Mouse (Mus musculus) forebrain, embryonic 16.5 days (tissue): ENCODE measurements around the gene Fam57a. TPM values are rescaled to one million over a fixed set of nuclear protein-coding genes. Genes with fewer than 3 reads are reported as not detected.

Experiments
- ATAC-seq: fragments of 200-750 bp; cut with Nextera tagmentation; 2 replicates; pipeline ENCODE4 v1.8.0; 2017; ENCODE audit warnings: mild to moderate bottlenecking, moderate library complexity
- H3K27ac ChIP-seq: fragments of 300-500 bp; sonication (generic); 2 replicates; pipeline ENCODE4 v1.5.1; 2014; ENCODE audit warnings: low read length, control low read depth
- H3K27me3 ChIP-seq: fragments of 300-500 bp; sonication (generic); replicated peaks from 2 replicates; pipeline ENCODE4 v1.6.1; 2014; ENCODE audit warnings: low read length; ENCODE audit not compliant: control insufficient read depth, insufficient read depth
- H3K36me3 ChIP-seq: fragments of 300-500 bp; sonication (generic); 2 replicates; pipeline ENCODE4 v1.6.1; 2014; ENCODE audit not compliant: control insufficient read depth, insufficient read depth
- H3K4me1 ChIP-seq: fragments of 300-500 bp; sonication (generic); replicated peaks from 2 replicates; pipeline ENCODE4 v1.6.1; 2014; ENCODE audit warnings: low read length; ENCODE audit not compliant: control insufficient read depth, insufficient read depth
- H3K4me2 ChIP-seq: fragments of 300-500 bp; sonication (generic); 2 replicates; pipeline ENCODE4 v1.6.1; 2014; ENCODE audit warnings: mild to moderate bottlenecking, low read length, control low read depth
- H3K4me3 ChIP-seq: fragments of 300-500 bp; sonication (generic); replicated peaks from 2 replicates; pipeline ENCODE4 v1.5.1; 2014; ENCODE audit warnings: mild to moderate bottlenecking, low read length, control low read depth
- H3K9ac ChIP-seq: fragments of 300-500 bp; sonication (generic); replicated peaks from 2 replicates; pipeline ENCODE4 v1.6.1; 2014; ENCODE audit warnings: low read depth, low read length, control low read depth
- H3K9me3 ChIP-seq: fragments of 300-500 bp; sonication (generic); 2 replicates; pipeline ENCODE4 v1.6.1; 2016; ENCODE audit warnings: low read length; ENCODE audit not compliant: control insufficient read depth
- WGBS: fragments of 180-500 bp; shearing (Covaris S2); extraction: QIAGEN DNeasy Blood & Tissue Kit; methylation state at CpG from one replicate; pipeline ENCODE4 v1.1.7; 2014; 5-methylcytosine and 5-hydroxymethylcytosine counted together
- polyA plus RNA-seq: library from polyadenylated mRNA; unstranded; fragments of >200 nt; fragmentation: Nextera tagmentation; extraction: Ambion mirVana; gene quantifications from 2 replicates; pipeline ENCODE4 v1.2.1, GENCODE M21; 2015

Gene Fam57a
- polyA plus RNA-seq, 1 experiment from 2014 or later = 22.3 TPM

DNA sequence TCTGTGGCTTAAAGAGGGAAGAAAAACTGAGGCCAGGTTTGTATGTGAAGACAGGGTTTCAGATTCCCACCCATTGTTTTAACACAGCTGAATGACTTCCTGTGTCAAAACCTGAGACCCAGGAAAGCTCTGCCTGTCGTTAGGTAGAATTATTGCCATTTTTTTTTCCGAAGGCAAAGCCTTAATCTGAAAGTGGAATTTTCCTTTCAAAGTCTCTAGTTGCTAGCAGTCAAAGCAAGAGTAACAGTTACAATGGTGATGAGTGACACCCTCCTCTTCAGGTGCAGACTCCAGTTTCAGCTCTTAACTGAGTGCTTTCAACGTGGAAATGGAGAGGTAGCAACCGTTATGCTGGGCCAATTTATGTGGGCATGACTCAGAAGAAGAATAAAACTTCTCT, 28.5 kb upstream of the Fam57a start:
- Histone ChIP-seq H3K27me3 (no peaks in the 10 kb centered on the region), H3K9me3 (no peaks in the 10 kb centered on the region), H3K4me3 (no peak overlapping the region), H3K27ac (no peak overlapping the region), H3K36me3 (peaks cover 2% of the 10 kb centered on the region; the same call in 1 of the 2 replicates), H3K4me2 (no peak overlapping the region), H3K4me1 (peaks cover 11% of the 10 kb centered on the region), H3K9ac (no peak overlapping the region)
- 51% methylated on average over 4 of the region's 4 CpGs for WGBS
- no peak for ATAC-seq

DNA sequence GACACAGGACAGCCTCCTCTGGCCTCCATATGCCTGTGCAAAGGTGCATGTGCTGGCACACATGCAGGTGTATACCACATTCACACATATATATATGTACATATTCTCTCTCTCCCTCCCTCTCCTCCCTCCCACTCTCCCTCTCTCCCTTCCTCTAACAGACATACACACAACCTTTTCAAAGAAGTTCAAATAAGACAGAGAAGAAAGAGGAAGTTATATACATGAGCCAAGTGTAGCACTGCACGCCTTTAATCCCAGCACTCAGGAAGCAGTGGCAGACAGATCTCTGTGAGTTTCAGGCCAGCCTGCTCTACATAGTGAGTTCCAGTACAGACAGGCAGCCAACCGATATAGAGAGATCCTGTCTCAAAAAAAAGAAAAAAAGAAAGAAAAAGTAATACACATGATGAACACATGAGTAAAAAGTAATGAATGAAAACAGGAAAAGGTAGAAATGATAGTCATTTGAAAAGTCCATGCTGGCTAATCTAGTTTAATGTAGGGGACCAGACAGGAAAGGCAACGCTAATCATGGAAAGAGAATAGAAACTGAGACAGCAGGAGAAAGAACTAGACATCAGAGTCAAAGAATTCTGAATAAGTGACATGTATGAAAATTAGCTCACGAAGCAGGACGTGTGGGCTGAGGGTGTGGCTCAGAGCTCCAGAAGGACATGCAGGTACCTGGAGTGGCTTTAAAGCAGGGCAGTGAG, 26.1 kb upstream of the Fam57a start:
- no peak overlapping the region for H3K4me3 ChIP-seq
- H3K9ac ChIP-seq = no peak overlapping the region
- peaks cover 2% of the 10 kb centered on the region; the same call in 1 of the 2 replicates for H3K36me3 ChIP-seq
- H3K4me1 ChIP-seq = peaks cover 6% of the 10 kb centered on the region
- H3K4me2 ChIP-seq = no peak overlapping the region
- H3K27ac ChIP-seq = no peak overlapping the region
- H3K27me3 ChIP-seq = no peaks in the 10 kb centered on the region
- H3K9me3 ChIP-seq = no peaks in the 10 kb centered on the region
- no peak for ATAC-seq
- 96% methylated on average over 5 of the region's 5 CpGs for WGBS

DNA sequence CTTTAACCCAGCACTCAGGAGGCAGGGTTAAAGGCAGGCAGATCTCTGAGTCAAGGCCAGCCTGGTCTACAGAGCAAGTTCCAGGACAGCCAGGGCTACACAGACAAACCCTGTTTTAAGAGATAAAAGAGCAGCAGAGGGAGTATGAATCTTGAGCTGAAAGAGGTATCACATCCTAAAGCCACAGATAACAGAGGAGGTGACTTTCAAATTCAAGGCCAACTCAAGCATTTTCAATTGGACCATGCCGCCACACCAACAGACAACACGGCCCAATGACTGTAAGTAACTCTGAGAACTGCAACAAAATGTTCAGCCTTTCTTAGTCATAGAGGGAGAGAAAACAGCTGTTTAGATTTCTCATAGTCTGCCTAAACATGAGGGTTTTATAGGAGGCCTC, 25.3 kb upstream of the Fam57a start:
- Histone ChIP-seq H3K9ac (no peak overlapping the region), H3K4me3 (no peak overlapping the region), H3K4me1 (no peaks in the 10 kb centered on the region), H3K36me3 (peaks cover 2% of the 10 kb centered on the region; the same call in 1 of the 2 replicates), H3K27ac (no peak overlapping the region), H3K9me3 (no peaks in the 10 kb centered on the region), H3K27me3 (no peaks in the 10 kb centered on the region), H3K4me2 (no peak overlapping the region)
- ATAC-seq = no peak
- WGBS = 93% methylated on average over 2 of the region's 2 CpGs

DNA sequence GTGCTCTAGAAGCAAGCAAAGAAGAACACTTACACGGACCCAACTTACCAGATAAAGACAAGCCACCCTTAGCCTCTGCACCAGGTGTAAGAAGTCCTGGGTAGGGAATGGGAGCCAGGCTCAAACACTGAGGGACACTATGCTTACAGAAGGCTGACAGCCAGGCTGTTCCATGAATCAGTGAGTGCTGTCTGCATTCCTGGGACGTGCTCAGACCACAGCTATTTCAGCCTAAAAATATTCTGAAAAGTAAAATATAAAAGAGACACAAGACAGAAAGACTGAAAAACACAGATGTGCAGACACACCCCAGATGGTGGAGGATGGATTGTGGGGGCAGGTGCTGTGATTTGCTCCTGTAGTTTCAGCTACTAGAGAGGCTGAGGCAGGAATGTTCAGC, 24.6 kb upstream of the Fam57a start:
- H3K4me2 ChIP-seq = no peak overlapping the region
- no peak overlapping the region for H3K27ac ChIP-seq
- peaks cover 2% of the 10 kb centered on the region; the same call in 1 of the 2 replicates for H3K36me3 ChIP-seq
- H3K4me1 ChIP-seq = no peaks in the 10 kb centered on the region
- H3K27me3 ChIP-seq = no peaks in the 10 kb centered on the region
- WGBS = 93% methylated on average over 2 of the region's 2 CpGs
- no peaks in the 10 kb centered on the region for H3K9me3 ChIP-seq
- no peak for ATAC-seq
- H3K9ac ChIP-seq = no peak overlapping the region
- no peak overlapping the region for H3K4me3 ChIP-seq

DNA sequence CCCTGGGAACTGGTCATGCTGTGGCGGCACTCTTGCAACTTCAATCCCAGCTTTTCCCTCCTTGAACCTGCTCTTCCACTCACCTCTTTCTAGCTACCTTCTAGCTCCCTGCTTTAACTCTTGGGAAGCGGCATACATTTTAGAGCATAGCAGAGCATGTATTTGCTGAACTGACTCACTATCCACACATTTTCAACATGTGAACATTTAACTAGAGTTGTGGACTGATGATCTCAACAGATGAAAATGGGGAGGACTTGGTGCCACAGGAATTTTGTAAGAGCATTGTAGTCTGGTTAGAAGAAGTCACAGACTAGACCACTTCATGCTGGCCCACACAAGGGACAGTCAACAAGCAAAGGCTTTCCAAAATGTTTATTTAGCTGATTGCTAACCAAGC, 21.1 kb upstream of the Fam57a start:
- no peak overlapping the region for H3K4me2 ChIP-seq
- no peak for ATAC-seq
- H3K4me3 ChIP-seq = no peak overlapping the region
- no peak overlapping the region for H3K9ac ChIP-seq
- peaks cover 12% of the 10 kb centered on the region for H3K36me3 ChIP-seq
- no peaks in the 10 kb centered on the region for H3K4me1 ChIP-seq
- no peak overlapping the region for H3K27ac ChIP-seq
- 96% methylated on average over 2 of the region's 2 CpGs for WGBS
- H3K9me3 ChIP-seq = no peaks in the 10 kb centered on the region
- no peaks in the 10 kb centered on the region for H3K27me3 ChIP-seq

DNA sequence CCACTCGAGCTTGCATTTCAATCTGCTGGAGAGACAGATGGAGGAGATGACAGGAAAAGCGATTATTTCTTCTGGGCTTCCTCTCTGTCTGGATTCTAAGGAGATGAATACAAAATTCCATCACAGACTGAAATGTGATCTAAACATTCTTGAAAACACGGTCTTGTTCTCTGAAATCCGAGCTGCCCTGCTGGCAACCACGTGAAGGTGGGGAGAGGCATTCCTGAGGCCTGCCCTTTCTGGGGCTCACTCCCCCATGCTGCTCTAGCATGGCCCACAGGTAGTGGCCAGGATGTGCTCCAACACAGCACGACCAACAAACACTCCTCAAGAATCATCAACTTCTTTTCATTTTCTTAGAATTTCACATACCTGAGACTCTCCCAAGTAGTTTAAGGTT, 19.2 kb upstream of the Fam57a start:
- no peak overlapping the region for H3K4me3 ChIP-seq
- ATAC-seq = no peak
- H3K9me3 ChIP-seq = no peaks in the 10 kb centered on the region
- 63% methylated on average over 6 of the region's 6 CpGs for WGBS
- H3K4me2 ChIP-seq = no peak overlapping the region
- peaks cover 17% of the 10 kb centered on the region for H3K36me3 ChIP-seq
- no peak overlapping the region for H3K9ac ChIP-seq
- H3K27ac ChIP-seq = no peak overlapping the region
- no peaks in the 10 kb centered on the region for H3K27me3 ChIP-seq
- H3K4me1 ChIP-seq = no peaks in the 10 kb centered on the region

DNA sequence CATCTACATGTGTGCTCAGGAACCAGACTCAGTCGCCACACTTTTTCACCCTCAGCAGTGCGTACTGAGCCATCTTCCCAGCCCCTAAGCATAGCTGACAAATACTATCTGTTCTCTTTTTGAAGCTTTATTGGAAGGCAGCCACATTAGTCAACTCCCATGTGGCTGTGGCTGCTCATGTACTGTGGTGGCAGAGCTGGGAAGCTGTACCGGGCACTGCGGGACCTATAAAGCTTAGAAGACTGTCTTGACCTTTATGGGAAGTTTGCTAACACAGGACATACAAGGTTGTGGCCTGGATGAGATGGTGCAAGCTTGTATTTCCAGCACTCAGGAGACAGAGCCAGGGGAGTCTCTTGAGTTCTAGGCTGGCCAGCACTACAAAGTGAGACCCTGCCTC, 12.8 kb upstream of the Fam57a start:
- H3K9ac ChIP-seq = no peak overlapping the region
- H3K4me1 ChIP-seq = peaks cover 9% of the 10 kb centered on the region
- H3K4me3 ChIP-seq = no peak overlapping the region
- no peaks in the 10 kb centered on the region for H3K9me3 ChIP-seq
- H3K4me2 ChIP-seq = no peak overlapping the region
- ATAC-seq = no peak
- H3K27ac ChIP-seq = no peak overlapping the region
- WGBS = 94% methylated on average over 4 of the region's 4 CpGs
- H3K27me3 ChIP-seq = no peaks in the 10 kb centered on the region
- peaks cover 11% of the 10 kb centered on the region for H3K36me3 ChIP-seq

DNA sequence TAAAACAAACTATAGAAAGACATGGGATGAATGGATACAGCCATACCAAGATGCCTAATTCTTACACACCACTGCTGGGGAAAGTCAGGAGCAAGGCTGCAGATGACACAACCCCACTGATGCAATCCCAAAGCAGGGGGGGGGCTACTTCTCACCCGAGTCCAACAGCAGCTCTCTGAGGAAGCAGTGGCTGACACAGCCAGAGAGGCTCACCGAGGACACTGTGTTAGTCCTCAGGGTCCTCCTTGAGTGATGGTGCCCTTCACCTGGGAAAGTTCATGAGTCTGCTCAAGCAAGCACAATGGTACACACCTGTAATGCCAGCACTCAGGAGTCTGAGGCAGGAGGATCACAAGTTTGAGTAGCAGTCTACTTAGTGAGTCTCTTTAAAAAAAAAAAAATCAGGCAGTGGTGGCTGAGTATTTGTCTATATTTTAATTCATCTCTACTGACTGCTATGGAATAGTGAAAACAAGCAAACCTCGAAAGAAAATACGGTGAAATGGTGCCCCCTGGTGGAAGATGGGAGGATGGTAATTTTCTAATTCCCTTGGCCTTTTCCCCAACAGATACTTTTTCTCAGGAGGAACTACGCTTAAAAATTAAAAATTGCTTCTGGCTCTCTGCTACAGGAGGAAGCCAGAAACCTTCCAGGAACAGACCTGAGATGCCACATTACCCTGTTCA, 12.2 kb upstream of the Fam57a start:
- WGBS = 27% methylated on average over 5 of the region's 5 CpGs
- Histone ChIP-seq H3K27ac (no peak overlapping the region), H3K4me3 (no peak overlapping the region), H3K27me3 (no peaks in the 10 kb centered on the region), H3K9ac (no peak overlapping the region), H3K4me2 (no peak overlapping the region), H3K9me3 (no peaks in the 10 kb centered on the region), H3K36me3 (peaks cover 11% of the 10 kb centered on the region), H3K4me1 (peaks cover 9% of the 10 kb centered on the region)
- no peak for ATAC-seq

DNA sequence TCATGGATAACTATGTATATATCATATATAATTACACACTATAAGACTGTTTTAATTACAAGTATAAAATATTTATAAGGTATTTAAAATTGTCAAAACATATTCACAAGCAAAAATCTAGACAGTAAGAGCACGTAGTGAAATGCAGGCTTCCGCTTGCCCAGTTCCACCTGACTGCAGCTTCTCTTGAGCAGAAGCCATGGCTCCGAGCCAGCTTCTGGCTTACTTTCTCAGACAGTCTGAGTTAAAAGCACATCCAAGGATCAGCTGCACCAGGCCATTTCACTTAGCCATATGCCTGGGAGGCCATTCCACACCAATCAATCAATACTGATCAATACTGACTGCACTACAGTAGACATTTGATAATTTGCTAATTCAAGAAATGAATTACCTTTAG, 10.5 kb upstream of the Fam57a start:
- ATAC-seq = no peak
- WGBS = 66% methylated on average over 3 of the region's 3 CpGs
- no peak overlapping the region for H3K9ac ChIP-seq

More for the DNA sequence above, 10.5 kb upstream of the Fam57a start:
- H3K4me2 ChIP-seq = no peak overlapping the region
- H3K4me3 ChIP-seq = no peak overlapping the region
- no peaks in the 10 kb centered on the region for H3K9me3 ChIP-seq
- H3K27me3 ChIP-seq = no peaks in the 10 kb centered on the region
- H3K27ac ChIP-seq = no peak overlapping the region
- H3K36me3 ChIP-seq = peaks cover 11% of the 10 kb centered on the region
- peaks cover 9% of the 10 kb centered on the region for H3K4me1 ChIP-seq
